Mouse (Mus musculus) spleen, postnatal 10 days (tissue): ENCODE data around the gene Pdia3.
"Not testable (repeated sequence)": the region's sequence is repeated elsewhere in the genome, so short reads cannot be mapped to it uniquely, and the experiment has no call there.

Source experiments
- DNase-seq, 2 experiments: peaks; one replicate each; pipeline ENCODE4 v3.0.0; 2021 to 2022; ENCODE audit warnings: low spot score in 2 of 2

Pdia3 gene

DNA sequence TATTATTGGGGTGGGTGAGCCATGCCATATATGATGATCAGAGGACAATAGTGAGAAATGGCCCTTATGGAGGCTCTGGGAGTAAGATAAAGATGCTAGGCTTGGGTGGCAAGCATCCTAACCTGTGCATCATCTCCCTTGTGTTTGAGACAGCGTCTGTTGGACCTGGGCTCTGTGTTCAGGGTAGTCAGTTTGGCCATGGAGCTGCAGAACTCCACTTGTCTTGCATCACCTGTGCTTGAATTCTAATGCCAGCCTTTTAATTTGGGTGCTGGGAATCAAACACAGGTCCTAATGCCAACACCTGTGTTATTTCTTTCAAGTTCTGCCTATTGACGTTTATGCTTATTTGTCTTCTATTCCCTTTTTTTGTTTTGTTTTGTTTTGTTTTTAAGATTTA lies 61.7 kb downstream of the Pdia3 start:
- DNase-seq: not testable (repeated sequence)

DNA sequence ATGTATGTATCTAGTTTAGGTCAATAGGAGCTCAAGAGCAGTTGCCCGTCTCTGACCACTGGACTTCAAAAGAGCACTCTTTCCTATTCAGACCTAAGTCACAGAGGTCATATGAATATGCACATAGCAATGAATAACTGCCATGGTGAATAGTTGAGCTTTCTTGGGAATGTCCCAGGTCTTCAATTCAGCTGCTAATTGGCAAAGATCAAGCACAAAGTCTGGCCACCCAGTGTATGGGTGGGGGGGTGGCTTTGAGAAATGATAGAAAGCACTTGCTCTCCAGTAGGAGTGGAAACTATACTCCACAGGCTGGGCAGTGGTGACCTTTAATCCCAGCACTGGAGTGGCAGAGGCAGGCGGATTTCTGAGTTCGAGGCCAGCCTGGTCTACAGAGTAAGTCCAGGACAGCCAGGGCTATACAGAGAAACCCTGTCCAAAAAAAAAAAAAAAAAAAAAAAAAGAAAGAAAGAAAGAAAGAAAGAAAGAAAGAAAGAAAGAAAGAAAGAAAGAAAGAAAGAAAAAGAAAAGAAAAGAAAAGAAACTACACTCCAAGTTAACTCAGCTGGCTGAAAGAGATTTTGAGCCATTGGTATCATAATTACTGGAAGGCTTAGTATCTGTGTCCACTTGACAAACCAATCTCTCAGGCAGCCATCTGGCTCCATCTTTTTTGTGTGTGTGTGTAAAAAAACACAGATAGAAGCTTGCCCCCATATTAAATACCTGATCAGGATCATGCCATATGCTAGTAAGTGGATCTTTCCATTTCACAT lies 64.1 kb downstream of the Pdia3 start:
- no peak for DNase-seq

DNA sequence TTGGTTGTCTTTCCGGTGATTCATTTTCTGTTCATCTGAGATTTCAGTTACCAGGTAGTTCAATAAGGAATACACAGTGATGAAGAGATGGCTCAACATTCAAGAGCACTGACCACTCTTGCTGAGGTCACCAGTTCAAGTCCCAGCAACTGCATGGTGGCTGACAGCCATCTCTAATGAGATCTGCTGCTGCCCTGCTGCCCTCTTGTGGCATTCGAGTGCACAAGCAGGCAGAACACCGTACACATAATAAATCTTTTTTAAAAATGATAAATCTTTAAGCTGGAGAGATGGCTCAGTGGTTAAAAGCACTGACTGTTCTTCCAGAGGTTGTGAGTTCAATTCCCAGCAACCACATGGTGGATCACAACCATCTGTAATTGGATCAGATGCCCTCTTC lies 66.9 kb downstream of the Pdia3 start:
- peak in 1 of 2 experiments; percentile 64 for DNase-seq

DNA sequence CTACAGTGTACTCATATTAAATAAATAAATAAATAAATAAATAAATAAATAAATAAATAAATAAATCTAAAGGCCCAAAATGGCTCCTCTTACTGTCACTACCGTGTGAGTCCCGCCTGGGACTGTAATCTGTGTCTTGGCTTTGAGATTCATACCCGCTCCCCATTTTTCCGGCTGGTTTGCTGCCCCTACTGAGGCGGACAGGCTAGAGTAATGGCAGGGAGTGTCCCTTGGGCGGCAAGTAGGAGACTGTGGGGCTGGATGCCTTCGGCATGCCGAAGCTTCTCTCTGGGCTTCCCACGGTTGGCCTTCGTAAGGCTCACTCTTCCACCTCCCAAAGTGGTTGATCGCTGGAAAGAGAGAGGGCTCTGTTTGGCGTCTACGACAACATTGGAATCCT lies 67.3 kb downstream of the Pdia3 start:
- not testable (repeated sequence) for DNase-seq

DNA sequence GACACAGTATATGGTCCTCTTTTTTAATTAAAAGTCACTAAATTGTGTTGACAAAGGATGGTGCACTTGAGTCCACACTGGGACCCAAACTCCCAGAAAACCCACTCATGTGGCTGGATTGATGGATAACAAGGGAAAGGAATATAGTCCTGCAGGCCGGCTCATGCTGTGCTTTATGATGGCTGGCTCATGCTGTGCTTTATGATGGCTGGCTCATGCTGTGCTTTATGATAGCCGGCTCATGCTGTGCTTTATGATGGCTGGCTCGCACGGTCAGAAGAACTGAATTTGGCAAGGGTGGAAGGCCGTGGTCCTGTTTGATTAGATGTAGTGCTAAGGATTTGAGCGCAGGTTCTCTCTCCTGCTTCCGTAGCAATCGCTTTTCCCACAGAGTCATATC lies 70.0 kb downstream of the Pdia3 start:
- DNase-seq: no peak

DNA sequence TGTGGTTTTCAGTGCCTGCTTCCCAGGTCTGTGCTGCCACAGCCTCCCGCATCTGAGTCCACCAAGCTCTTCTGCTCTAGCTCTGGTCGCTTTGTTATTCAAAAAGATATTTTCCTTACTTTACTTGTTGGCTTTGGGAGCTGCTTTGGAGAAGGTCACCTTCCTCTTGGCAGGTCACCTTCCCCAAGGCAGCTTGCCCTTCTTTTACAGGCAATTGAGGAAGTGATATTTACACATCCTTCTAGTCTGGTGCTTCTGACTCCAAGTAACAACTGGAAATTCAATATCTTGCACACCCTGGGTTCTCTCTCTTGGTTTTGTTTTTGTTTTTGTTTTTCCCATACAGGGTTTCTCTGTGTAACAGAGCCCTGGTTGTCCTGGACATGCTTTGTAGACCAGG lies 70.8 kb downstream of the Pdia3 start:
- not testable (repeated sequence) for DNase-seq
